Mouse (Mus musculus) common myeloid progenitor, adult 5-6 weeks (primary cell): ENCODE data around the gene Hsf4. TPM values are rescaled to one million over a fixed set of nuclear protein-coding genes. Genes with fewer than 3 reads are reported as not detected.
A peak's percentile ranks its signal among the peaks of the same experiment; 100 is the strongest.

ENCODE experiments used
- ATAC-seq: replicated peaks from 2 replicates; pipeline ENCODE4 v1.8.0; 2016; ENCODE audit warnings: low read depth, mild to moderate bottlenecking, moderate TSS enrichment, inconsistent platforms; ENCODE audit not compliant: poor library complexity, severe bottlenecking
- total RNA-seq: library from RNA; stranded (forward); fragments of 200-1000, 187-1606 nt; gene quantifications from 2 replicates; pipeline ENCODE4 v1.2.3, GENCODE M21; 2017

The Hsf4 gene
- total RNA-seq, 1 experiment from 2014 or later = not detected

DNA sequence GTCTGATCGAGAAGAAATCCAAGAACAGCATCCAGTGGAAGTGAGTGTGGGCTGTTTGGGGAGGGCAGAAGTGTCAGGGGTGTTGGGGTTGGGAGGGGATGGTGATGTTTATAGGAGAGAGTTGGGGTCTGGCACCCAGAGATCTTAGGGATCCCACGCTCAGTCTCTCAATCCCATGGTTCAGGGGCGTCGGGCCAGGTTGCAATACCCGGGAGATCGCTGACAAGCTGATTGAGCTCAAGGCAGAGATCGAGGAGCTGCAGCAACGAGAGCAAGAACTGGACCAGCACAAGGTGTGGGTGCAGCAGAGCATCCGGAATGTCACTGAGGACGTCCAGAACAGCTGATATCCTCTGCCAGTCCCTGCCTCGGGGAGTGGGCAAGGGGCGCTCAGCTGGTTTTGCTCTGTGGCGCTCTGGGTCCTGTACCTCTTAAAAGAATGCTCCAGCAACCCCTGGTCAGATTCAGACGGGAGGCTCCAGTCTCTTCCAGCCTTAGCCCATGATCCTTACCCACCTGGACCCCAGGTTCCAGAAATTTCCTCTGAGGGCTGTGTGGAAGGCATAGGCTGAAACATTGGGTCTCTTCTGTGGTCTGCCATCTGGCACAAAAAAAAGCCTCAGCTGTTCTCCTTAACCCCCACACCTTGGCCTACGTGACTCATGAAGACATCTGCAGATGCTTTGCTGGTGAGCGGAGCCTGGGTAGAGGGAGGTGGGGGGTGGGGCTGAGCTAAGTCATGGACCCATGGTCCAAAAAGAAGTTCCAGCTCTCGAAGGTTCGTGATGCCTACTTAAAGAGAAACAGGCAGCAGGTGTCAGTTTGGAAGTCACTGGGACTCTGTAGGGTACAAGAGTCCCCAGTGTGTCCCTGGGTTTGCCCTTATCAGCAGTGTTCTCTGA lies 29.0 kb downstream of the Hsf4 start:
- no peak for ATAC-seq

DNA sequence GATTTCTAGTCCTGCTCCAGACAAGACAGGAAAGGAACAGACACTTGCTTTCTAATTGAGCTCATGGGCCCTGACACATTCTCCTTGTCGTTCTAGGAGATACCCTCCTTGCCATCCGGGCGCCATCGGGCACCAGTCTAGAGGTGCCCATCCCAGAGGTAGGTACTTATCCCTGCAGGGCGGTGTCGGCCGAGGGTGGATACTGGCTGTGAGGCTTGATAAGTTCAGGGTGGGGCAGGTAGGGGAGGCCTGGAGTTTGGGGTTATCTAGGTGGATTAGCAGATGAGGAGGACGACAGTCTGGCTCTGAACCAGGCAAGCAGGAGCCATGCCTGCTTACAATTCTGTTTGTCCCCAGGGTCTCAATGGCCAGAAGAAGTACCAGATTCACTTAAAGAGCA lies 30.4 kb downstream of the Hsf4 start:
- ATAC-seq = no peak; the same call in 1 of the 2 replicates

DNA sequence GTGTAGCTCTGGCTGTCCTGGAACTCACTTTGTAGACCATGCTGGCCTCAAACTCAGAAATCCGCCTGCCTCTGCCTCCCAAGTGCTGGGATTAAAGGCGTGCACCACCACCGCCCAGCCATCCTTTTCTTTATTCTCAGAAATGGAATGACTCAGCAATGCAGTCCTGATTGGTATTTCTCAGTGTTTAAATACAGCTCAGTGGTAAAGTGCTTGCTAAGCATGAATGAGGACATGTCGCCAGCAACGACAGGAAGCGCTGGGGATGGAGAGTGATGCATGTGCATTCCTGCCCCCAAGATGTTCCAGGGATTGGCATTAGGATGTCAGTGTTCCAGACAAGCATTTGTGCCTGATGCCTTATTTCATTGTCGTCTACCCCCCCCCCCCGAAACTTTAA lies 33.8 kb downstream of the Hsf4 start:
- no peak for ATAC-seq

DNA sequence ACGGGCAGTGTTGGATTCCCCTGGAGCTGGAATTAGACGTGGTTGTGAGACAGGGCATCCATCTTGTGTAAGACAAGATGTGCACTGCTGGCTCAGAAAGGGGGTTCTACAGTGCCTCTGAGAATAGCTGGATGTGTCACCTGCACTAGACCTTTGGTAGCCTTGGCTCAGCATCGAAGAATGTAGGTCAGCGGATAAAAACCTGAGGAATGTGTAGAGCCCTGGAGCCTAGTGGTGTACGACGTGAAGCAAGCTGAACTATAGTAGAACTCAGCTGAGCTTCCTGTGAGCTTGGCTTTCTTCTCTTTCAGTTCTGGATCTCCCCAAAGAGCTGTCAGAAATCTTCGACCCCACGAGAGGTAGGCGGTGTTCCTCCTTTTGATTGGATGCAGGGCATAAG lies 34.3 kb downstream of the Hsf4 start:
- ATAC-seq = no peak

DNA sequence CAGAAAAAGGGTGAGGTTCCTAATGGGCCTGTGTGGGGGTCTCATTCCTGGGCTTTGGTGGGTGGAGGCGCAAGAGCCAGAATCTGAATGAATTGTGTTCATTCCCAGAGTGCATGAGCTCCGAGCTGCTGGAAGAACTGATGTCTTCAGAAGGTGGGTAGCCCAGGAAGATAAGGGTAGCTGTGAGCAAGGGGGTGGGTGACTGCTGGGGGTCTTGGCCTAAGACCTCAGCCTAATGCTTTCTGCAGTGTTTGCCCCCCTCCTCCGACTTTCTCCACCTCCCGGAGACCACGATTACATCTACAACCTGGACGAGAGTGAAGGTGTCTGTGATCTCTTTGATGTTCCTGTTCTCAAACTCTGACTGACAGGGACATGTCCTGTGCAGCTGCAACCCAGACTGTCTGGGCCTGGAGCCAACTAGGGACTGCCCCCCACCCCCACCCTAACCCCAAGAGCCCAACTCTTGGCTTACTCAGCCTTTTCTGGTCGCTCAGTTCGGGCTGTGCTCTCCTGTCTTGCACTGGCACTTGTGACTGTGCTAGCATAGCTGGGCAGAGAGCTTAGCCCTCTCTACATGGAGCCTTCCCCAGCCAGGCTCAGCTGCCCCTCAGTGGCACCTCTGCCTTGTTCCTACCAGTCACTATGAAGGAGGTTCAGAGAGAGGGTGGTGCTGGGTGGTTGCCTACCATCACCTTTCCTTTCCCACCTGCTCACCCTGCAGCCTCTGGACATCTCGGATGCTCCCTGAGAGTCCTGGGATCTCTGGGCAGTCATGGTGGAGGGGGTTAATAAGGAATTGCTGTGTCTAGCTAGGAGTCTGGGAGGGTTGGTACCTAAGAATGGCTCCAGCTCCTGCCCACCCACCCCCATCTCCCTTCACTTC lies 35.0 kb downstream of the Hsf4 start:
- peak; percentile 26 for ATAC-seq

DNA sequence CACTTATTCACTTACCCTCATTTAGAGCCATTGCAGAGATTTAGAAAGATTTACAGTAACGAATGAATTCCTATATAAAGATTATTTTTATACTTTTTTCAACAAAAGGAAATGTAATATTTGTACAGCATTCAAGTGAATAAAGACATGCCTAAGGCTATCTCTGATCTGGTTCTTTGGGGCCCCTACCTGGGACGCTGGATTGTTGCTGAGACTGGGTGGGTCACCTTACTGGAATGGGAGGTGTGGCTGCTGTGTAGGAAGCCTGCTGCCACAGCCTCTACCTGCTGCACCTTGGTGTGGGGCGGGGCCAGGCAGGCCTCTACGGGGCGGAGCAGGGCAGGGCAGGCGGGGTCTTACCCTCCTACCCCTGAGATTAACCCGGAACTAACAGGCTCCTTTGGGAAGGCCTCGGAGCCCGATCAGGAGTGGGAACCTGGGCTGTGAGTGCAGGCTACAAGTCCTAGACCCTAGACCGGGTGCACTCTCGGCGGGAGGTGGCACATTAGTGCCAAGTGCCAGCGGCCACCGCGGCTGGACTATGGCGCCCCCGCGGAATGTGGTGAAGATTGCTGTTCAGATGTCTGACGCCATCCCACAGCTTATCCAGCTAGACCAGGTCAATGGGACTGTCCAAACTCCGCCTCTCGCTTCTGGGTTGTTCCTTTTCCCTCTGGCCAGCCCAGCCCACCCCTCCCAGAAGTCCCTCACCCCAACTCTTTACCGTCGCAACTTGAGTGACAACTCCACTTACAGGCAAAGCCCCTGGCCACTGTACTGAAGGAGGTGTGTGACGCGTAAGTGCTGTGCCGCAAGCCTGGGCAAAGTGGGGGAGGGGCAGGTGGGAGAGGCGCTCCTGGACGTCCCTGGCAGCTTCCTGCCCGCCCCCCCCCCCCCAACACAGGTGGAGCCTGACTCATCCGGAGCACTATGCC lies 35.9 kb downstream of the Hsf4 start, which contains the start of gene Elmo3:
Gene Elmo3 (plus strand): TSS at position 391 of the 935 bp plus-strand sequence.
- ATAC-seq = peak; percentile 45

DNA sequence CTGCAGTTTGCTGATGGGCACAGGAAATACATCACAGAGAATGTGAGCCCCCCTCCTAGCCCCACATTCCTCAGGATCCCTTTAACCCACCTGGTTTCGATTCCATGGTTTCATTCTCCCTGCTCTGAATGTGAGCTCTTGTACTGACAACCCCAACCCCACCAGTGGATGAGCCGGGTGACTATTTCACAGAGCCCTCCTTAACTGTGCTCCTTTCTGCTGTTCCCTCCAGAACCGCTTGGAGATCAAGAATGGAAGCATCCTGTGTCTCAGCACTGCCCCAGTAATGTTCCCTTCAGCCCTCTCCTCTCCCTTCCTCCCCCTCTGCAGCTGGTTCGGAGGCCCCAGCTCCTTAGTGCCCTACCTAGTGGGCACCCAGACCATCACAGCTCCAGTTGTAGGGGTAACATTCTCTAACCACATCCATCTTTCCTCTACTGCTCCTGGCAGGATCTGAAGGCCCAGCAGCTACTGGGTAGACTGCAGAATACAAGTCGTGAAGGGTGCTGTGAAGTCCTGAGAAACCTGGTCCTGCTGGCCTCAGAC lies 36.6 kb downstream of the Hsf4 start:
- no peak for ATAC-seq

DNA sequence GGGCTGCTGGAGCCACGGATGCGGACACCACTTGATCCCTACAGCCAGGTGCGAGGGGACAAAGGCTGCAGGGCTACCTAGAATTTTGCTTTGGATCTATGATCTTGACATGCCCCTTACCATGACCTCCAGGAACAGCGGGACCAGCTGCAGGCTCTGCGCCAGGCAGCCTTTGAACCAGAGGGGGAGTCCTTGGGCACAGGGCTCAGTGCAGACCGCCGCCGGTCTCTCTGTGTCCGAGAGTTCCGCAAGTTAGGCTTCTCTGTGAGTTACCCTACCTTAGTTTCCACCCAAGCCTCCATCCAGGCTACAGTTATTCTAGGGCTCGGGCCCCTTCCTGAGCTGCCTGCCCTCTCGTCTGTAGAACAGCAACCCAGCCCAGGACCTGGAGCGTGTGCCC lies 38.1 kb downstream of the Hsf4 start:
- no peak for ATAC-seq

DNA sequence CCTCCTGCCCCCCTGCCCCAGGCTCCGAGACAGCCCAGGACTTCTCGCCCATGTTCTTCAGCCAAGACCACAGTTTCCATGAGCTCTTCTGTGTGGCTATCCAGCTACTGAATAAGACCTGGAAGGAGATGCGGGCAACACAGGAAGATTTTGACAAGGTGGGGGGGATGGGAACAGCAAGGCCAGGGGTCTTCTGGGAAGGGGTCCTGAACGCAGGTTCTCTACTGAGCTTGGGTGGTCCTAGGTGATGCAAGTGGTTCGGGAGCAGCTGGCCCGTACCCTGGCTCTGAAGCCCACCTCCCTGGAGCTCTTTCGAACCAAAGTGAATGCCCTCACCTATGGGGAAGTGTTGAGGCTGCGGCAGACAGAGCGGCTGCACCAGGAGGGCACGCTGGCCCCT lies 38.8 kb downstream of the Hsf4 start:
- ATAC-seq = no peak

DNA sequence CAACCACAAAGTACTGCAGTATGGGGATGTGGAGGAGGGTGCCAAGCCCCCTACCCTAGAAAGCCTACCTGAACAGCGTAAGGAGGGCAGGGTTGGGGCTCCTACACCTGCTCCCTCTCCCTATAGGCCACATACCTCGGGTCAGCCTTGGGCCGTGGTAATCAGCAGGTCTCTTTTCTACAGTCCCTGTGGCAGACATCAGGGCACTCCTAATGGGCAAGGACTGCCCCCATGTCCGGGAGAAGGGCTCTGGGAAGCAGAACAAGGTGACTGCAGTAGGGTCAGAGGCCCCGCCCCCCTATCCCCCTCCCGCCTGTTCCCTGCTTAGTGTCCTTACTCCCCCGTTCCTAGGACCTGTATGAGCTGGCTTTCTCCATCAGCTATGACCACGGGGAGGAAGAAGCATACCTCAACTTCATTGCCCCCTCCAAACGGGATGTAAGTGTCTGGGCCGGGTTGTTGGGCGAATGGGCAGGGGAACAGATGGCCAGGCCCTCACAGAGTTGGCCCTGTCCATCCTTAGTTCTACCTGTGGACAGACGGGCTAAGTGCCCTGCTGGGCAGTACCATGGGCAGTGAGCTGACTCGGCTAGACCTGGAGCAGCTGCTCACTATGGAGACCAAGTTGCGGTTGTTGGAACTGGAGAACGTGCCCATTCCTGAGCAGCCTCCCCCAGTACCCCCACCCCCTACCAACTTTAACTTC lies 39.7 kb downstream of the Hsf4 start:
- no peak for ATAC-seq

DNA sequence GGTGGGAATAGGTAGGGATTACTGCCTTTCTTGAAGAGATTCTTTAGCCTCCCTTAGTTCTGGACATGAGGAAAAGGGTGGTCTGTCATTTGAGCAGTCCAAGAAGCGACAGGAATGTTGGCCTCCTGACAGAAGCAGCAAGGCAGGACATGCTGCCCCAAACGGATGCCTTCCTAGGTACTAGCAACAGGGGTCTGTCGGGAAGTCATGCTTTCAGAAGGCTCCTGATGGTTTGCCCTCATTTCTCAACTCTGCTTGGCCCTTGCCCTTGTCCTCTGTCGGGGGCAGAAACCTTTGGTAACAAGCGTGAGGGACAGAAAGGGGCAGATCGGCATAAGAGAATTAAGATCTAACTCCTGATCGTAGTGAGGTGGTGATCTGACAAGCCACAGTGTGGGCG lies 40.5 kb downstream of the Hsf4 start:
- no peak for ATAC-seq

DNA sequence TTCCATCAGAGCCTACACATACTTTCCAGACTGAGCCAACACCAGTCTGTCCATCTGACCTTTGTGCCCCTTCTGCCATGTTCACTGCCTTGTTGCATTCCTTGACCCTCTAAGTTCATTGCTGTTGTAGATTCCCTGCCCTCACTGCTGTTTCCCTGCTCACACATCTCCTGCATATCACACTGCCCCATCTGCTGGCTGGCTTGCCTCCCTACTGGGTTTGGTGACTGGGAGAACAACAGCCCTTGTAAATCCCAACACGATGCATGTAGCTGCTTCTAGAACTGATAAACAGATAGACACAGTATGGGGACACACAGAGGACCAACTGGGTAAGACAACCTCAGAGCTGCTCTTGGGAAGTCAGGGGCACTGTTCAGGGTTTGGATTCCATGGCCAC lies 42.1 kb downstream of the Hsf4 start:
- ATAC-seq = peak; percentile 35

DNA sequence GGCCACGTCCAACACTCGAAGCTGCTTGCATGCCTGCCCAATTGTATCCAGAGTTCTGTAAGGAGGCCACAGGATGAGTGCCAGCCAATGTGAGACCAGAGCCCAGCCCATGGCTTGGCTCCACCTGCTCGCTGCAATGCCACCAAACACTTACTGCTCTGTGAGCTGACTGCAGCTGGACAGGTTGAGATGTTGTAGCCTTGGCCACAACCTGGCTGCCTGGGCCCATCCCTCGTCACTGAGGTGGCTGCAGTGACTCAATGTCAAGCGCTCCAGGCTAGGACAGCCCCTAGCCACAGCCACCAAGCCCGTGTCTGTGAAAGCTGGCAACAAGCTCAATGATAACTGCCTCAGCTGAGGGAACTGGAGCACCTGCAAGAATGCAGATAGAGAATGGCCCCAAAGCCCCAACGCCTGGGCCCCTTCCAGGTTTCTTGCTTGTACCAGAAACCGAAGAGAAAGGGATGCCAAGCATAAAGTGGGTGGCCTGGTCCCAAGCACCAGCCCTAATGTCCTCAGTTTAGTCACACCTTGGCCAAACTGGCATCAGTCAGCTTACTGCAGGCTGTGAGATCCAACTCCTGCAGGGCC lies 43.4 kb downstream of the Hsf4 start:
- ATAC-seq = no peak; the same call in 1 of the 2 replicates

DNA sequence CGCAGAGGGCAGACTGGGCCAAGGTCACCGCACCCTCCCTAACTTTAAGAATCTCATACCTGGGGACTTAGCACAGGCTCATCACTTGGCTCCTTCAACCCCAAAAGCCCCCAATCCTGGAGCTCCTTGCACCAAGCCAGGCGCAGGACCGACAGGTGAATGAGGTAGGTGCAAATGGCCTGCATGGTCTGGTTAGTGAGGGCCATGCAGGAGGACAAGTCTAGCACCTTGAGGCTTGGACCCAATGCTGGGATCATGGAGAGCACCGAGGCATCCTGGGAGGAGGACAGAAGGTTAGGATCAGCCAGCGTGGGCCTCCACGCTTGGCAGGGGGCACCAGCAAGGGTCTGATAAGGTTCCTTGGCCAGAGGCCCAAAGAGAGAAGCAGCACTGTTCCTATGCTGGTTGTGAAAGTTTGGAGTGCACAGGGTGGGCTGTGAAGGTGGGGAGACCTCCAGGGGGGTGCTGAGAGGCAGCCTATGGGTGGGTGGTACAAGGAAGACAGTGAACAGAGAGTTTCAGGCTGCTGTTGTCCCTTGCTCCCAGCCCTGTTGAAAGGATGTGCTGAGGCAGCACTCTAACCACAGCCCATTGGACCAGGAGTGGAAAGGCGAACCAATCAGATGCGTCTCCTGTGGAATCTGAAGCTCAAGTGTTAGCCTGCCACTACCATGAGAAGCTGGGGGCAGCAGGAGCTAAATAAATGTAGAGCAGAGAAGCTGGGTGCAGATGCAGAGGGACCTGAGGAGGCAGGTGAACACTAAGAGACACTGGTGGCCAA lies 44.2 kb downstream of the Hsf4 start:
- no peak for ATAC-seq

DNA sequence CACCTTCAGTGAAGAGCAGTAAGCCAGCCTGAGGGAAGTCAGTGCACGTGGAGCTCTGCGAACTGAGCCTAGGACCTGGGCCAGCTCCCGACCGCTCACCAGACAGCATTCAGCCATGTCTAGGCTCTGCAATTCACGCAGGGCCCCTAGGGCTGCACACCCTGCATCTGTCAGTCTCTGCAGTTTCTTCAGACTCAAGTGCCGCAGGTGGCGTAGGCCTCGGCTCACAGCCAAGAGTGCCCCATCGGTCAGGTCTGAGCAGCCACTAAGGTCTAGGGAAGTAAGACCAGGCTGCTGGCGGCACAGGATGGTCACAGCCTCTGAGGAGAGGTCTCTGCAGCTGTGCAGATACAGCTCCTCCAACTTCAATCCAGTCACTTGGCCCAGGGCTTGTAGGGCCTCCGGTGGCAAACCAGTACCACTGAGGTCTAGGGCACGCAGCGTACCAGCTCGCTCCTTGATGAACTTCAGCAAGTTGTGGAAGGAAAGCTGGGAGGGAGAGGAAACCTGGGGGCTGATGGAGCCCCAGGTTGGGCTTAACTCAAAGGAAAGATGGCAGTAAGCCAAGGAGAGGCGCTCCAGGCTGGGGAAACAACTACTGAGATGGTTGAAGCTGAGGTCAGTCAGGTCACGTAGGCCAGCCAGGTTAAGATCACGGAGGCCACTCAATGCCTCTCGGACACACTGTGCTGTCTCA lies 45.6 kb downstream of the Hsf4 start:
- no peak for ATAC-seq

DNA sequence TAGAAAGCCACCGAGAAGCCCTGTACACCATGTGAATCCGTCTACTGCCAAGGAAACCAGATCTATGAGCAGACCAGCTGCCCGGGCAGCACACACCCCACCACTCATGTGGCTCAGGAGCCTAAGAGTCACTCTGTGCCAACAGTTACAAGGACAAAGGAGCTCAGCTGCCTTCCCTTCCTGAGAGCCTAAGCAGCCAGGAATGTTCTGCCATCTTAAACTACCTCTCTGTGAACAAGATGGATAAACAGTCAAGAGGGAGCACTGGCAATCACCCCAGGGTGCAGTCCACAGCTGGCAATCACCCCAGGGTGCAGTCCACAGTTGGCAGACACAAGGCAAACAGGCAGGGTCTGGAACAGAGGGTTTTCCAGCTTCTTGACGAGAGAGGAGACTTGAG lies 48.3 kb downstream of the Hsf4 start:
- no peak for ATAC-seq

DNA sequence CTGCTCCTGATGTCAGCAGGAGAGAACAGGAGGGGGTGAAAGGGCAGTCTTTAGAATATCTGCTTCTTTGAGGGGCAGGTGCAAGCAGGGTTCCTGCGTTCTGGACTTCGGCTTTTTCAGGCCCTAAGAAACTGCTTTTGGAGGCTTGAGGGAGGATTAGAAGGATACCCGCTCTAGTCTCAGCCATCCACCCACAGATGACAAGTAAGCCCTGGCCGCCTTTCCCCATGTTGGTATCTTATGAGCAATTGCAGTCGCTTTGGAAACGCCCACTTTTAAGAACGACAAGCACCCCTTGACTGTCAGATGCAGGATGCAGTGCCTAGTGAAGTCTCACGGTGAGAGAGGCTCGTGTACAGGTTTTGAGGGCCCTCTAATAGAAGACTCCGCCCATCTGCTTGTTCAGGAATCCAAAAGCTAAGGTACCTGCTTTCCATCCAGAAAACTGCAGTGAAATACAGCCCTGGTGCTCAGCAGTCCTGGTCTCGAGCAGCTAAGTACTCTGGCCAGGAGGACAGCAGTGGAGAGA lies 49.1 kb downstream of the Hsf4 start:
- ATAC-seq = no peak
